Mouse (Mus musculus) right cerebral cortex, postnatal 36 days (tissue): ENCODE data around the gene Mgat2.

Source experiments
- DNase-seq, 2 experiments: peaks; one replicate each; pipeline ENCODE4 v3.0.0; 2022; ENCODE audit warnings: low spot score in 2 of 2, mixed read lengths in 1 of 2

The Mgat2 gene

DNA sequence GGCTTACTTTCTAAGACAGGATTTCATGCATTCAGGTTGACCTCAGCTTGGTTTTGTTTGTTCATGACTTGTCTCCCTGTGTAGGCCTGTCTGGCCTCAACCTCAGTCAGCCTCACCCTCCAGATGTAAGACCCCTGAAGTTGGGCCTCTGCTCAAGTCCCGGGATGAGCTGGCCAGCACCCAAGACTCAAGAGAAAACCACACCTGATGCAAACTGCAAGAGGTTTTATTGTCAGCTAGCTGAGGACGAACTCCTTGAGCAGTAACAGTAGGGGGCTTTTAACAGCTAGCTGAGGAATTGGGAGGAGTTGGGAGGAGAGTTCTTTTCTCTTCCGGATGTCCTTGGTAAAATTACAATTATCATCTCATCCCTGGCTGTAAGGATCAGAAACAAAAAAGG is 6.4 kb upstream of the Mgat2 start:
- no peak for DNase-seq

GRCm38 (mm10) chr12:69179371-69179770 is 4.6 kb upstream of the Mgat2 start:
- no peak for DNase-seq

GRCm38 (mm10) chr12:69181800-69182199 is 2.2 kb upstream of the Mgat2 start:
- DNase-seq = no peak

- peak; percentile 42 to 55 for DNase-seq
Observed at GRCm38 (mm10) chr12:69184342-69185295, 662 bp downstream of the Mgat2 start.

GRCm38 (mm10) chr12:69185371-69185770 is 1.4 kb downstream of the Mgat2 start:
- no peak for DNase-seq

- no peak for DNase-seq
Observed at GRCm38 (mm10) chr12:69186811-69187471, 3.0 kb downstream of the Mgat2 start.

GRCm38 (mm10) chr12:69190074-69190473 is 6.1 kb downstream of the Mgat2 start:
- DNase-seq = no peak

DNA sequence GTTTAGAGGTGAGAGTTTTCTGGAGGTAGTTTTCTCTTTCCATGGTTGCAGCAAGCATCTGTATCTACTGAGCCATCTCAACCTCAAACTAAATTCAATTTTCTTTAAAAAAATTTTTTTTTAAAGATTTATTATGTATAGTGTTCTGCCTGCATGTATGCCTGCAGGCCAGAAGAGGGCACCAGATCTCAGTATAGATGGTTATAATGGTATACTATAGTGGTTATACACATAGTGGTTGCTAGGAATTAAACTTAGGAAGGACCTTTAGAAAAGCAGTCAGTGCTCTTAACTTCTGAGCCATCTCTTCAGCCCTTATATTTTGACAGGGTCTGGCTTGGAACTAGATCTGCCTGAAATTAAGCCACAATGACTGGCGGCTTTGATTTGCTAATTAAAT is 6.6 kb downstream of the Mgat2 start:
- no peak for DNase-seq

GRCm38 (mm10) chr12:69191396-69191795 is 7.4 kb downstream of the Mgat2 start:
- DNase-seq = no peak

GRCm38 (mm10) chr12:69192637-69193036 is 8.7 kb downstream of the Mgat2 start:
- no peak for DNase-seq

DNA sequence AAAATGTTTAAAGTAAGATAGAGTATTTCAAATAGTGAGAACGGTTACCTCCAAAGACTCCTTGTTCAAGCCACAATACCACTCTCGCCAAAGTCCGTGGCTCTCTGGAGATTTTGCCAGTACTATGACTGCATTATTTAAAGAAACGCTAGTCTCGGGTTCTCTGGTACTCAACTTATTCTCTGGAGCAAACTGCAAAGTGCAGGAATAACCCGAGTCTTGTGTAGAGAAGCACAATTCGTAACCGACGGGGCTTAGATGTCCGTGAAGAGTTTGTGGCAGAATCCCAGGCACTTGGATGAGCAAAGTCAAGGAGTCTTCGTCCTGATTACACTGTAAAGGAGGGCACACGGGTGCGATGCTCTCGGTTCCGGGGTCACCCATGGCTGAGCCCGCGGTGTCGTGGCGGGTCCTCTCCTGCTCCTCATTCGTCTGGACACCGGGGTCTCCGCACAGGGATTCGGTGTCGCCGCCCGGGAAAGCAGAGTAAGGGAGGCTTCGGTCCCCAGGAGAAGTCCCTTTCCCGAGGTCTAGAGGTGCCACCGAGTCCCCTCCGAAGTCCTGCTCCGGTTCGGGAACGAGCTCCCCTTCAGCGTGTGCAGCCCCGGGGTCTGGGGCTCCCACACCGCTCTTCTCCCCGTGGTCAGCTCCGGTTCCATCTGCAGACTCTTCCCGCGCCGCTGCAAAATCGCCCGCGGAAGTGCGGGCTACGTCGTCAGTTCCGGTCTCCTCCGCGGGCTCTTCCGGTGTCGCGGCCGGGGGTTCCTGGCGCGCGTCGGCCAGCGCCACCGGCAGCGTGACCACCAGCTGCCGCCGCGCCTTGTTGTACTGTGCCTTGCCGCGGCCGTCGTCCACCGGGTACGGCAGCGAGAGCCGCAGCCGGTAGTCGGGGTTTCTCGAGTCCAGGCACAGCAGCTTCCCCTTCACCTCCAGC is 12.8 kb downstream of the Mgat2 start, which contains the start of gene Gm49383:
Gm49383 (minus strand) TSS at position 661 of the 934 bp plus-strand sequence.
- DNase-seq = peak; percentile 57 to 62

GRCm38 (mm10) chr12:69197378-69198163 is 13.6 kb downstream of the Mgat2 start:
- peak; percentile 11 to 22 for DNase-seq

DNA sequence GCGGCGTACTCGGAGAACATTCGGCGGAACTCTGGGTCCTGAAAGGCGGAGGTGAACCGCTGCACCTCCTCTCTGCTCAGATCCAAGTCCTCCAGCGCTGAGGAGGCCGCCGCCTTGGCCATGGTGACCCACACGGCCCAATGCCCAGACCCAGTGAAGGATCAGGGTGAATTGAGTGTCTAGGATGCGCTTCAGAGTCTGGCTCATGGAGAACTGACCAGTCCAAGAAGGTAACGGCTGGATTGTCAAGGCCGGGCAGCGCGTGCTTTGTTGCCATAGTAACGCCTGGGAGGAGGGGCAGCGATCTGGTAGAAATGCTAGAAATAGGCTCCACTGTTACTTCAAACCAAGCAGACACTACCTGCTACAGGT is 14.2 kb downstream of the Mgat2 start, which contains the start of gene Dnaaf2:
Dnaaf2 (minus strand) TSS at position 266 of the 372 bp plus-strand sequence.
- peak; percentile 52 to 61 for DNase-seq

DNA sequence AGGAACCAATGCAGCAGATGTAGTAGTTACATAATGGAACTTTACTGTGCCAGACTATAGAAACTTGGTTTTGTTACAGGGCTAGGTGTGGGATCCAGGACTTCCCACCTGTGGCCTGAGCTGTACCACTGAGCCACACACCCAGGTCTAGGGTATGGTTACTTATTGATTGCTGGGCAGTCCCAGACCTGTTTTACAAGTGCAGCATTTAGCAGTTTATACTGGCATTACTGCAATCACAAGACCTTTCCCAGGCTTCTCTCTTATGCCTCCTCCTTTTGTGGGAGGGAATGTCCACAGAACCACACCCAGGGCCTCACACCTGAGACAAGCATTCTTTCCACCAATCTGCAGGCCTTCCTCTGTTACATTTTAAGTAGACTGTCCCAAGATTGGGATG is 15.0 kb downstream of the Mgat2 start:
- DNase-seq = no peak

DNA sequence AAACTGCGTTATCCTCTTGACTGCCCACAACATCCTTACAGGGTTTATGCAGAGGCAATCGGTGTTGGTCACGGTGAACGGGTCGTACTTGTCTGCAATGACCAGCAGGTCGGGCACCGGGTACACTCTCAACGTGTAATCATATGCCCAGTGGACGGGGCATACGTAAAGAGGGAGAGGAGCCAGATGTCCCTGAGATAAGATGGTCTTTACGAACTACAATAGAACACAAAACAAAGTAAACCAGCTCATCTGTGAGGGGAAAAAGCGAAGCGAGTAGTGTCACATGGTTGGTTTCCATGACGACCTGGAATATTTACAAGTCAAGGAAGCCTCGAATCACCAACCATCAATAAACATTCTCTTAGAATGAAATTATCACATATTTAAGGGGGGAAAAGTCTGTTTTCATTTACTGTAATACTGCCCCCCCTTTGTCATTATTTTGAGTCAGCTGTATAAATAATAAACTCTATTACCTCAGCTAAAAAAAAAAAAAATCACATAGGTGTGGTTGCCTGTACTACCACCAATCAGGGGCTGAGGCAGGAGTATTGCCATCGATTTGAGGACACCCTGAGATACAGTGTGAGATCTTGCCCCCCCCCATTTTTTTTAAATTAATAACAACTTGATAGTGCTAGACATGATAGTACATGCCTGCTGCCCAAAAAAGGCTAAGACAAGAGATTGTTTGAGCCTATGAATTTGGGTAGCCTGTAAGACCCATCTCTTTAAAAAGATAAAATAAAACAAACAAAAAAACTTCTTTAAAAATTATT is 20.3 kb downstream of the Mgat2 start, which contains the start of gene Gm49384:
Gm49384 (minus strand) TSS at position 216 of the 782 bp plus-strand sequence.
- DNase-seq = no peak

DNA sequence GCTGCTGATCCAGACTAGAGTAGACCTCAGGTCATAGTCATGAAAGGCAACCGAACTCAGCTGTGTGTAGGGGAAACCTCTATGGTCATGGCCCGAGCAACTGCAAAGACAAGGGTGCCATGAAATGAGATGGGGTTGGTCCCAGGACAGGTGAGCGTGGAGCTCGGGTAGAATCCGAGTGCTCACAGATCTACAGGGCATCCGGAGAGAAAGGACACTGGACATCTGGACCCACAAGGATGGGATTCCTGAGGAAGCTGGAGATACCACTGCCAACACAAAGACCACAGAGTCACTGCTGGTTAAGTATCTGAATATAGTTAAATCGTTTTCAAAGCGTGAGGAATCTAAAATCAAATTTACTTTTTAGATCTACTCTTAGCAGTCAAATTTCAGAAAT is 23.4 kb downstream of the Mgat2 start:
- DNase-seq = no peak

- no peak for DNase-seq
Observed at GRCm38 (mm10) chr12:69207926-69208325, 24.0 kb downstream of the Mgat2 start.

DNA sequence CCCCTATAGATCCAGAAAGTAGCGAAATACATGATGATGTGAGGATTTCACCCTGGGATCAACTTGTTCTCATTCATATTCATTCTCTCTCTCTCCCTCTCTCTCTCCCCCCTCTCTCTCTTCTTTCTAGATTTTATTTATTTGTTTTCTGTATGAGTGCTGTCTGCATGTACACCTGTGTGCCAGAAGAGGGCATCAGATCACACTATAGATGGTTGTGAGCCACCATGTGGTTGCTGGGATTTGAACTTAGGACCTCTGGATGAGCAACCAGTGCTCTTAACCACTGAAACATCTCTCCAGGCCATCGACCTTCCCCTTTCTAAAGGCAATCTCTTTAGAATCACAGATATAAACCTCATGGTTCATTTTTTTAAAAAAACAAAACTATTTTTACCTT is 24.6 kb downstream of the Mgat2 start:
- DNase-seq = no peak

DNA sequence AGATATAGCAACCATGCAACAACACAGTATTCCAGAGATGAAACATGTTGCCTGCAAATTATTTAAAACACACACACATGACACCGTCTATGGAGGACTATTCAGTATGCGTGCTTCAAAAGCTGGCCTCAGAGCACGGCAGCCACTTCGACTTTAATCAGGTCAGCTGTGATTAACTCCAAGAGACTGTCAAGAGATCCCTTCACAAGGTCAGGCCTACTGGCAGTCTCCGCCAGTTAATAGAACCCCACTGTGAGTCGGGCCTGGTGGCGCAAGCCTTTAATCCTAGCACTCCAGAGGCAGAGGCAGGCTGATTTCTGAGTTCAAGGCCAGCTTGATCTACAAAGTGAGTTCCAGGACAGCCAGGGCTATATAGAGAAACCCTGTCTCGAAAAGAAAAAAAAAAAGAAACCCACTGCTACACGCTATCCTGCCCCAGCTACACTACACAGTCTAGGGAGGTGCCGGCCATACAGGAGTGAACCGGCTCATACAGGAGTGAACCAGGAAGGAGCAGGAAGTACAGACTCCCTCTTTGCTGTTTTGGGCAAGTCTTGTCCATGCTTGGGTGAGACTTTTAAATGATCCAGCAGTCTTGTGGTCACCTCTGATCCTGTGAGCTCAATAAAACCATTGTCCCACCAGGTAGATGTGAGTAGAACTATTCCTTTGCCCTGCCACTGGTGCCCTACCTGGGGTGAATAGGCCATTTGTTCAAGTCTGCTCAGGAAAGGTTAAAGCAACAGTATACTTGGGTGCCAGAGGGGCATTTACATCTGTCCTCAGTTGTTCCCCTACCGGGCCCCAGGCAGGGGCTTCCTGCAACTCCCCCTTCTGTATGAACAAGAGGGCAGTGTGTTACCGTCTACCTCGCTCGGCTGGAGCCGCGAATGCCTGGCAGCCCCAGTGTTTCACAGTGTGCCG is 26.4 kb downstream of the Mgat2 start:
- DNase-seq = no peak
